Mouse (Mus musculus) stomach, embryonic 15.5 days (tissue): ENCODE measurements around the gene Pard3. TPM values are rescaled to one million over a fixed set of nuclear protein-coding genes. Genes with fewer than 3 reads are reported as not detected.

Experiments
- ATAC-seq: fragments of 200-750 bp; cut with Nextera tagmentation; 2 replicates; pipeline ENCODE4 v1.8.0; 2017; ENCODE audit warnings: low read depth, moderate number of reproducible peaks, moderate TSS enrichment; ENCODE audit not compliant: insufficient read depth, low FRiP score
- H3K27ac ChIP-seq: fragments of 300-500 bp; sonication (generic); 2 replicates; pipeline ENCODE4 v1.5.1; 2015; ENCODE audit warnings: mild to moderate bottlenecking, inconsistent platforms
- H3K27me3 ChIP-seq: fragments of 300-500 bp; sonication (generic); replicated peaks from 2 replicates; pipeline ENCODE4 v1.6.1; 2015; ENCODE audit warnings: inconsistent platforms
- H3K36me3 ChIP-seq: fragments of 300-500 bp; sonication (generic); 2 replicates; pipeline ENCODE4 v1.6.1; 2015; ENCODE audit warnings: inconsistent platforms
- H3K4me1 ChIP-seq: fragments of 300-500 bp; sonication (generic); 2 replicates; pipeline ENCODE4 v1.6.1; 2015; ENCODE audit warnings: inconsistent platforms
- H3K4me2 ChIP-seq: fragments of 300-500 bp; sonication (generic); 2 replicates; pipeline ENCODE4 v1.6.1; 2015; ENCODE audit warnings: mild to moderate bottlenecking, inconsistent platforms
- H3K4me3 ChIP-seq: fragments of 300-500 bp; sonication (generic); replicated peaks from 2 replicates; pipeline ENCODE4 v1.5.1; 2015; ENCODE audit warnings: inconsistent platforms
- H3K9ac ChIP-seq: fragments of 300-500 bp; sonication (generic); 2 replicates; pipeline ENCODE4 v1.6.1; 2015; ENCODE audit warnings: inconsistent platforms
- H3K9me3 ChIP-seq: fragments of 300-500 bp; sonication (generic); 2 replicates; pipeline ENCODE4 v1.6.1; 2016; ENCODE audit warnings: inconsistent platforms
- WGBS: fragments of 180-500 bp; shearing (Covaris S2); methylation state at CpG from one replicate; pipeline ENCODE4 v1.1.7; 2015; 5-methylcytosine and 5-hydroxymethylcytosine counted together
- polyA plus RNA-seq: library from polyadenylated mRNA; unstranded; fragments of >200 nt; fragmentation: Nextera tagmentation; extraction: Ambion mirVana; gene quantifications from 2 replicates; pipeline ENCODE4 v1.2.1, GENCODE M21; 2015

Gene Pard3
- polyA plus RNA-seq, 1 experiment from 2014 or later = 28.3 TPM

- Histone ChIP-seq H3K27ac (peak overlapping the region; percentile 99), H3K9me3 (no peaks in the 10 kb centered on the region), H3K36me3 (no peaks in the 10 kb centered on the region), H3K4me3 (peak overlapping the region; percentile 94), H3K4me2 (peak overlapping the region; percentile 76), H3K27me3 (no peaks in the 10 kb centered on the region), H3K4me1 (peaks cover 15% of the 10 kb centered on the region), H3K9ac (peak overlapping the region; percentile 96)
- 4% methylated on average over 10 of the region's 10 CpGs for WGBS
- no peak for ATAC-seq
Observed at GRCm38 (mm10) chr8:127065113-127065473, 1.4 kb downstream of the Pard3 start.

GRCm38 (mm10) chr8:127065791-127066190 is 2.1 kb downstream of the Pard3 start:
- Histone ChIP-seq H3K4me1 (peaks cover 19% of the 10 kb centered on the region), H3K36me3 (no peaks in the 10 kb centered on the region), H3K9ac (no peak overlapping the region; the same call in 1 of the 2 replicates), H3K27ac (no peak overlapping the region), H3K9me3 (no peaks in the 10 kb centered on the region), H3K4me2 (peak overlapping the region; percentile 76), H3K27me3 (no peaks in the 10 kb centered on the region), H3K4me3 (peak overlapping the region; percentile 94)
- 24% methylated on average over 1 of the region's 1 CpGs for WGBS
- ATAC-seq = no peak

- H3K9ac ChIP-seq = no peak overlapping the region
- no peaks in the 10 kb centered on the region for H3K27me3 ChIP-seq
- H3K4me2 ChIP-seq = no peak overlapping the region
- H3K36me3 ChIP-seq = no peaks in the 10 kb centered on the region
- H3K27ac ChIP-seq = no peak overlapping the region
- no peak for ATAC-seq
- no peaks in the 10 kb centered on the region for H3K9me3 ChIP-seq
- H3K4me3 ChIP-seq = no peak overlapping the region
- peaks cover 19% of the 10 kb centered on the region for H3K4me1 ChIP-seq
Observed at GRCm38 (mm10) chr8:127066501-127066900, 2.8 kb downstream of the Pard3 start.

- Histone ChIP-seq H3K9me3 (no peaks in the 10 kb centered on the region), H3K27ac (no peak overlapping the region), H3K4me3 (no peak overlapping the region), H3K4me2 (no peak overlapping the region), H3K4me1 (peaks cover 18% of the 10 kb centered on the region), H3K36me3 (no peaks in the 10 kb centered on the region), H3K9ac (no peak overlapping the region), H3K27me3 (no peaks in the 10 kb centered on the region)
- 76% methylated on average over 3 of the region's 3 CpGs for WGBS
- ATAC-seq = no peak
Observed at GRCm38 (mm10) chr8:127068719-127069118, 5.0 kb downstream of the Pard3 start.

GRCm38 (mm10) chr8:127070225-127070624 is 6.5 kb downstream of the Pard3 start:
- Histone ChIP-seq H3K4me1 (peaks cover 18% of the 10 kb centered on the region), H3K9ac (no peak overlapping the region), H3K9me3 (no peaks in the 10 kb centered on the region), H3K27ac (peak overlapping the region; percentile 61; the same call in 1 of the 2 replicates), H3K36me3 (no peaks in the 10 kb centered on the region), H3K4me2 (no peak overlapping the region), H3K4me3 (no peak overlapping the region), H3K27me3 (no peaks in the 10 kb centered on the region)
- 49% methylated on average over 3 of the region's 3 CpGs for WGBS
- ATAC-seq = peak; percentile 54; the same call in 1 of the 2 replicates

GRCm38 (mm10) chr8:127073052-127073618 is 9.4 kb downstream of the Pard3 start:
- Histone ChIP-seq H3K9ac (no peak overlapping the region), H3K4me1 (peaks cover 24% of the 10 kb centered on the region), H3K27me3 (no peaks in the 10 kb centered on the region), H3K27ac (no peak overlapping the region), H3K36me3 (no peaks in the 10 kb centered on the region), H3K4me2 (no peak overlapping the region), H3K4me3 (no peak overlapping the region), H3K9me3 (no peaks in the 10 kb centered on the region)
- 60% methylated on average over 5 of the region's 5 CpGs for WGBS
- no peak for ATAC-seq

GRCm38 (mm10) chr8:127076511-127076910 is 12.8 kb downstream of the Pard3 start:
- Histone ChIP-seq H3K4me3 (no peak overlapping the region), H3K9ac (no peak overlapping the region), H3K36me3 (no peaks in the 10 kb centered on the region), H3K27ac (peak overlapping the region; percentile 64; the same call in 1 of the 2 replicates), H3K4me1 (peaks cover 30% of the 10 kb centered on the region), H3K9me3 (no peaks in the 10 kb centered on the region), H3K4me2 (peak overlapping the region; percentile 41), H3K27me3 (no peaks in the 10 kb centered on the region)
- peak; percentile 82 for ATAC-seq
- 74% methylated on average over 7 of the region's 7 CpGs for WGBS

GRCm38 (mm10) chr8:127079244-127079805 is 15.6 kb downstream of the Pard3 start:
- Histone ChIP-seq H3K27ac (no peak overlapping the region), H3K9me3 (no peaks in the 10 kb centered on the region), H3K27me3 (no peaks in the 10 kb centered on the region), H3K4me1 (peaks cover 26% of the 10 kb centered on the region), H3K4me2 (no peak overlapping the region), H3K9ac (no peak overlapping the region), H3K36me3 (no peaks in the 10 kb centered on the region), H3K4me3 (no peak overlapping the region)
- WGBS = 48% methylated on average over 5 of the region's 5 CpGs
- no peak for ATAC-seq

GRCm38 (mm10) chr8:127081297-127081696 is 17.6 kb downstream of the Pard3 start:
- no peak overlapping the region for H3K9ac ChIP-seq
- 59% methylated on average over 3 of the region's 3 CpGs for WGBS
- no peak overlapping the region for H3K4me3 ChIP-seq
- ATAC-seq = no peak
- no peaks in the 10 kb centered on the region for H3K9me3 ChIP-seq
- H3K4me2 ChIP-seq = no peak overlapping the region
- peaks cover 29% of the 10 kb centered on the region for H3K4me1 ChIP-seq
- H3K27me3 ChIP-seq = no peaks in the 10 kb centered on the region
- no peaks in the 10 kb centered on the region for H3K36me3 ChIP-seq
- H3K27ac ChIP-seq = no peak overlapping the region

GRCm38 (mm10) chr8:127082486-127082885 is 18.8 kb downstream of the Pard3 start:
- Histone ChIP-seq H3K27ac (no peak overlapping the region), H3K27me3 (no peaks in the 10 kb centered on the region), H3K4me3 (no peak overlapping the region), H3K36me3 (no peaks in the 10 kb centered on the region), H3K9me3 (no peaks in the 10 kb centered on the region), H3K9ac (no peak overlapping the region), H3K4me1 (peaks cover 31% of the 10 kb centered on the region), H3K4me2 (no peak overlapping the region)
- 86% methylated on average over 2 of the region's 2 CpGs for WGBS
- no peak for ATAC-seq

GRCm38 (mm10) chr8:127084565-127084964 is 20.9 kb downstream of the Pard3 start:
- 53% methylated on average over 6 of the region's 6 CpGs for WGBS
- no peak overlapping the region for H3K9ac ChIP-seq
- no peak for ATAC-seq
- H3K36me3 ChIP-seq = no peaks in the 10 kb centered on the region
- H3K4me1 ChIP-seq = peaks cover 32% of the 10 kb centered on the region
- no peaks in the 10 kb centered on the region for H3K27me3 ChIP-seq
- H3K4me3 ChIP-seq = no peak overlapping the region
- no peak overlapping the region for H3K4me2 ChIP-seq
- no peaks in the 10 kb centered on the region for H3K9me3 ChIP-seq
- no peak overlapping the region for H3K27ac ChIP-seq

- WGBS = 32% methylated on average over 1 of the region's 1 CpGs
- Histone ChIP-seq H3K9me3 (no peaks in the 10 kb centered on the region), H3K27me3 (no peaks in the 10 kb centered on the region), H3K4me2 (no peak overlapping the region), H3K36me3 (no peaks in the 10 kb centered on the region), H3K4me1 (peaks cover 32% of the 10 kb centered on the region), H3K4me3 (no peak overlapping the region), H3K27ac (no peak overlapping the region), H3K9ac (no peak overlapping the region)
- no peak for ATAC-seq
Observed at GRCm38 (mm10) chr8:127087434-127087833, 23.7 kb downstream of the Pard3 start.

- H3K4me2 ChIP-seq = no peak overlapping the region
- WGBS = 21% methylated on average over 9 of the region's 9 CpGs
Observed at GRCm38 (mm10) chr8:127088372-127088771, 24.7 kb downstream of the Pard3 start.

More at GRCm38 (mm10) chr8:127088372-127088771, 24.7 kb downstream of the Pard3 start:
- no peak overlapping the region for H3K9ac ChIP-seq
- H3K27me3 ChIP-seq = no peaks in the 10 kb centered on the region
- no peaks in the 10 kb centered on the region for H3K36me3 ChIP-seq
- H3K4me3 ChIP-seq = no peak overlapping the region
- H3K27ac ChIP-seq = no peak overlapping the region
- H3K9me3 ChIP-seq = no peaks in the 10 kb centered on the region
- ATAC-seq = no peak
- peaks cover 37% of the 10 kb centered on the region for H3K4me1 ChIP-seq
